Comparison of ENCODE assay signal across 12 mouse cellular contexts in genomic region chr19:43949111-43949810, GRCm38 (mm10). TPM values are rescaled to one million over a fixed set of nuclear protein-coding genes. Genes with fewer than 3 reads are reported as not detected.
DNase-seq lines count a peak whose midpoint lies in the region; ATAC-seq and TF ChIP-seq lines count a peak whose summit lies in the region.
"Had no signal": no experiment of that assay in that cellular context is flagged by ENCODE, and none has a peak within 500 bp of the region (broad histone marks: within the 10 kb centered on the region; RNA-seq: fewer than 3 reads in every experiment).

No protein-coding gene starts in this region.

- peak overlapping the region; percentile 39; the same call in 1 of the 2 replicates for H3K4me2 ChIP-seq in kidney, embryonic 16.5 days (replicated peaks; ENCODE audit: low read depth, low read length)
- H3K4me2 ChIP-seq in embryonic facial prominence, embryonic 15.5 days (replicated peaks), result peak overlapping the region; percentile 24; the same call in 1 of the 2 replicates
- no peak overlapping the region for H3K4me2 ChIP-seq in liver, embryonic 16.5 days (ENCODE audit: low read depth, low read length)

- no peak for TF ChIP-seq RAD21 in MEL (IDR thresholded peaks at IDR 0.05; ENCODE audit: low read depth, low read length)

- no peak for DNase-seq in kidney, postnatal 25 days
- peak; percentile 51 for DNase-seq in MEL (ENCODE audit: low read depth, low spot score)
- DNase-seq in adrenal gland, postnatal 14 days, result no peak
- DNase-seq in adrenal gland, adult 18-20 months (ENCODE audit: low spot score in 2 of 2), result no peak
- DNase-seq: adrenal gland, postnatal 10 days; cerebellum, postnatal 25 days; right cerebral cortex, adult 18-20 months had no signal

- no peak for TF ChIP-seq POLR2A in MEL (IDR thresholded peaks at IDR 0.05; ENCODE audit: control insufficient read depth in 1 of 2, insufficient read depth in 1 of 2, low read depth in 1 of 2, low read length in 2 of 2, poor library complexity in 1 of 2)

- no peak overlapping the region for H3K9ac ChIP-seq in kidney, embryonic 16.5 days (replicated peaks; ENCODE audit: low read length)
- H3K9ac ChIP-seq in MEL (ENCODE audit: control insufficient read depth, low read depth, low read length, poor library complexity, severe bottlenecking), result no peak overlapping the region
- H3K9ac ChIP-seq in embryonic facial prominence, embryonic 15.5 days, result no peak overlapping the region
- H3K9ac ChIP-seq in liver, embryonic 16.5 days (ENCODE audit: low read depth, low read length), result no peak overlapping the region

- TF ChIP-seq CTCF in MEL (IDR thresholded peaks at IDR 0.05 in 2 of 3, conservative IDR thresholded peaks at IDR 0.05 in 1 of 3; ENCODE audit: control insufficient read depth in 1 of 3, insufficient read depth in 1 of 3, low read depth in 2 of 3, low read length in 3 of 3, poor library complexity in 1 of 3, severe bottlenecking in 1 of 3), result no peak

- H3K79me2 ChIP-seq in MEL (ENCODE audit: control insufficient read depth, insufficient read depth, low read length, poor library complexity), result no peaks in the 10 kb centered on the region

- 5% methylated on average over 9 of the region's 12 CpGs for WGBS in kidney, embryonic 16.5 days
- WGBS in embryonic facial prominence, embryonic 15.5 days, result 3% methylated on average over 12 of the region's 12 CpGs
- WGBS in liver, embryonic 16.5 days (ENCODE audit: insufficient replicate concordance), result 15% methylated on average over 12 of the region's 12 CpGs

- H3K9me3 ChIP-seq in kidney, embryonic 16.5 days (ENCODE audit: low read length), result no peaks in the 10 kb centered on the region
- no peaks in the 10 kb centered on the region for H3K9me3 ChIP-seq in MEL (replicated peaks; ENCODE audit: insufficient read depth, low read length)
- no peaks in the 10 kb centered on the region for H3K9me3 ChIP-seq in embryonic facial prominence, embryonic 15.5 days (replicated peaks)
- no peaks in the 10 kb centered on the region for H3K9me3 ChIP-seq in liver, embryonic 16.5 days (replicated peaks; ENCODE audit: control insufficient read depth, low read length)

- ATAC-seq in kidney, embryonic 16.5 days (ENCODE audit: low FRiP score, low TSS enrichment), result peak; percentile 74
- ATAC-seq in embryonic facial prominence, embryonic 15.5 days (ENCODE audit: insufficient number of reproducible peaks, low FRiP score, low TSS enrichment, low read depth), result peak; percentile 11; the same call in 1 of the 2 replicates
- peak; percentile 37; the same call in 1 of the 2 replicates for ATAC-seq in liver, embryonic 16.5 days (ENCODE audit: low read depth)
- no peak for ATAC-seq in frontal cortex, adult (ENCODE audit: low TSS enrichment)

- H3K36me3 ChIP-seq in kidney, embryonic 16.5 days (ENCODE audit: insufficient read depth, low read length), result no peaks in the 10 kb centered on the region
- H3K36me3 ChIP-seq in MEL (ENCODE audit: control insufficient read depth in 1 of 2, insufficient read depth in 2 of 2, low read length in 2 of 2), result no peaks in the 10 kb centered on the region
- no peaks in the 10 kb centered on the region for H3K36me3 ChIP-seq in embryonic facial prominence, embryonic 15.5 days
- H3K36me3 ChIP-seq in liver, embryonic 16.5 days (ENCODE audit: control insufficient read depth, insufficient read depth), result no peaks in the 10 kb centered on the region

- H3K27ac ChIP-seq in kidney, embryonic 16.5 days (ENCODE audit: low read length), result peak overlapping the region; percentile 25; the same call in 1 of the 2 replicates
- H3K27ac ChIP-seq in MEL (ENCODE audit: control insufficient read depth, low read depth, low read length), result no peak overlapping the region
- 0 out of 2 replicates have a peak overlapping the region, but pooled peaks have one; percentile 7 for H3K27ac ChIP-seq in embryonic facial prominence, embryonic 15.5 days (replicated peaks)
- H3K27ac ChIP-seq in liver, embryonic 16.5 days (ENCODE audit: low read length), result no peak overlapping the region

- H3K4me3 ChIP-seq in kidney, embryonic 16.5 days (ENCODE audit: low read length), result no peak overlapping the region; the same call in 1 of the 2 replicates
- no peak overlapping the region for H3K4me3 ChIP-seq in MEL (ENCODE audit: control insufficient read depth in 1 of 2, insufficient read depth in 1 of 2, low read depth in 2 of 2, low read length in 2 of 2)
- no peak overlapping the region for H3K4me3 ChIP-seq in embryonic facial prominence, embryonic 15.5 days (replicated peaks)
- H3K4me3 ChIP-seq in liver, embryonic 16.5 days (ENCODE audit: low read depth, low read length), result no peak overlapping the region

- peaks cover 9% of the 10 kb centered on the region; the same call in 1 of the 2 replicates for H3K4me1 ChIP-seq in kidney, embryonic 16.5 days (ENCODE audit: insufficient read depth, low read length)
- H3K4me1 ChIP-seq in MEL (ENCODE audit: control insufficient read depth in 1 of 2, insufficient read depth in 2 of 2, low read length in 2 of 2), result no peaks in the 10 kb centered on the region
- no peaks in the 10 kb centered on the region for H3K4me1 ChIP-seq in embryonic facial prominence, embryonic 15.5 days
- H3K4me1 ChIP-seq in liver, embryonic 16.5 days (ENCODE audit: control insufficient read depth, low read depth, low read length), result peaks cover 3% of the 10 kb centered on the region; the same call in 1 of the 2 replicates

- no peaks in the 10 kb centered on the region for H3K27me3 ChIP-seq in kidney, embryonic 16.5 days (ENCODE audit: insufficient read depth, low read length)
- H3K27me3 ChIP-seq in MEL (ENCODE audit: control insufficient read depth in 1 of 2, insufficient read depth in 2 of 2, low read length in 2 of 2), result peaks cover 0 to 7% of the 10 kb centered on the region in 2 experiments; a peak in 3 of 4 replicates
- H3K27me3 ChIP-seq in embryonic facial prominence, embryonic 15.5 days, result no peaks in the 10 kb centered on the region
- H3K27me3 ChIP-seq in liver, embryonic 16.5 days (ENCODE audit: control insufficient read depth, insufficient read depth, low read depth, low read length), result no peaks in the 10 kb centered on the region
- H3K27me3 ChIP-seq: CH12.LX had no signal

- no peak for TF ChIP-seq EP300 in MEL (IDR thresholded peaks at IDR 0.05; ENCODE audit: low read depth in 1 of 2, low read length in 2 of 2)

TF ChIP-seq in MEL, 35 proteins besides CTCF, POLR2A, EP300 and RAD21:
- TF ChIP-seq MXI1 (IDR thresholded peaks at IDR 0.05; ENCODE audit: low read depth, low read length) (no peak), ZC3H11A (IDR thresholded peaks at IDR 0.05; ENCODE audit: low read depth, low read length) (no peak), MYC (IDR thresholded peaks at IDR 0.05; ENCODE audit: low read depth, low read length) (no peak), MAZ (IDR thresholded peaks at IDR 0.05; ENCODE audit: low read depth, low read length) (no peak), HCFC1 (IDR thresholded peaks at IDR 0.05; ENCODE audit: low read depth, low read length) (no peak), CHD2 (IDR thresholded peaks at IDR 0.05; ENCODE audit: low read length) (no peak), GABPA (IDR thresholded peaks at IDR 0.05; ENCODE audit: low read depth, low read length) (no peak), SMC3 (IDR thresholded peaks at IDR 0.05; ENCODE audit: low read depth, low read length) (no peak)

RNA-seq across cellular contexts. Expression of gene Dnmbp, which starts 9.3 kb away (rescaled TPM):
- polyA plus RNA-seq in kidney, embryonic 16.5 days (2015; fragmentation: Nextera tagmentation; extraction: Ambion mirVana), result 25.4 and 28.6 TPM in 2 replicates
- total RNA-seq in MEL (2012; rRNA removed), result 5.4 and 6.2 TPM in 2 replicates
- polyA plus RNA-seq in MEL (2012; ENCODE audit: insufficient read depth in 1 of 2, insufficient read length in 2 of 2, low read depth in 1 of 2, low replicate concordance in 2 of 2, missing spikeins in 1 of 2), result 1 to 10 TPM in 1 of 2 experiments, not detected in 1; 9.4 TPM
- polyA plus RNA-seq in embryonic facial prominence, embryonic 15.5 days (2015; fragmentation: Nextera tagmentation; extraction: Ambion mirVana), result 19.2 and 19.4 TPM in 2 replicates
- 2.8 and 3.2 TPM in 2 replicates for polyA plus RNA-seq in liver, embryonic 16.5 days (2015; fragmentation: Nextera tagmentation; extraction: Ambion mirVana)
- total RNA-seq in adrenal gland, postnatal 14 days (2021), result 14.0 and 15.8 TPM in 2 replicates
- 10 to 100 TPM; 12.1 to 13.5 TPM for total RNA-seq in adrenal gland, adult 18-20 months (2021)

RNA-seq across cellular contexts. Expression of gene Cpn1, which starts 37.1 kb away (rescaled TPM):
- polyA plus RNA-seq in kidney, embryonic 16.5 days (2015; fragmentation: Nextera tagmentation; extraction: Ambion mirVana), result 80.6 and 81.5 TPM in 2 replicates
- total RNA-seq in MEL (2012; rRNA removed), result 0.27 and 0.39 TPM in 2 replicates
- under 1 TPM in 1 of 2 experiments, not detected in 1; 0.33 TPM for polyA plus RNA-seq in MEL (2012; ENCODE audit: insufficient read depth in 1 of 2, insufficient read length in 2 of 2, low read depth in 1 of 2, low replicate concordance in 2 of 2, missing spikeins in 1 of 2)
- 0.40 and 0.45 TPM in 2 replicates for polyA plus RNA-seq in embryonic facial prominence, embryonic 15.5 days (2015; fragmentation: Nextera tagmentation; extraction: Ambion mirVana)
- 97.2 and 112 TPM in 2 replicates for polyA plus RNA-seq in liver, embryonic 16.5 days (2015; fragmentation: Nextera tagmentation; extraction: Ambion mirVana)
- 0.86 and 23.9 TPM in 2 replicates for total RNA-seq in adrenal gland, postnatal 14 days (2021)
- total RNA-seq in adrenal gland, adult 18-20 months (2021), result not detected

Comparison
In these comparisons a context has a peak if more than half of its experiments do, and no peak if none do; other contexts are left out.
1. H3K27ac ChIP-seq: peak in kidney, embryonic 16.5 days (single experiment) and embryonic facial prominence, embryonic 15.5 days (single experiment); none in MEL (single experiment) and liver, embryonic 16.5 days (single experiment).
2. RNA of gene Cpn1, which starts 37.1 kb away (polyA plus RNA-seq): 97.2 to 112 TPM in liver, embryonic 16.5 days and 80.6 to 81.5 TPM in kidney, embryonic 16.5 days; 0.40 to 0.45 TPM in embryonic facial prominence, embryonic 15.5 days and 0.33 TPM in MEL; every median in the first group is over 10 times any median in the second.